Mouse (Mus musculus): Measurements from ENCODE around the gene Dus3l. TPM values are rescaled to one million over a fixed set of nuclear protein-coding genes. Genes with fewer than 3 reads are reported as not detected.

Dus3l gene
- polyA plus RNA-seq, 1 experiment from 2014 or later: 40.0 TPM

GRCm38 (mm10) chr17:56761991-56762410 lies 2.6 kb upstream of the Dus3l start:
- WGBS: under 1% methylated on average over 28 of the region's 28 CpGs
- Histone ChIP-seq H3K4me3 (ENCODE audit: low read length) (peak overlapping the region; percentile 62), H3K4me1 (ENCODE audit: control insufficient read depth, insufficient read depth, low read length) (peaks cover 33% of the 10 kb centered on the region), H3K27me3 (replicated peaks; ENCODE audit: control insufficient read depth, insufficient read depth, low read length) (no peaks in the 10 kb centered on the region), H3K9me3 (ENCODE audit: control insufficient read depth, low read length) (no peaks in the 10 kb centered on the region), H3K36me3 (ENCODE audit: control insufficient read depth, insufficient read depth, low read length) (peaks cover 7% of the 10 kb centered on the region; the same call in 1 of the 2 replicates), H3K27ac (ENCODE audit: low read length) (peak overlapping the region; percentile 78), H3K9ac (ENCODE audit: low read depth, low read length) (peak overlapping the region; percentile 79), H3K4me2 (ENCODE audit: low read depth, low read length) (peak overlapping the region; percentile 79)
- ATAC-seq: peak; percentile 42

GRCm38 (mm10) chr17:56762769-56763731 lies 1.5 kb upstream of the Dus3l start:
- H3K27ac ChIP-seq (ENCODE audit: low read length): peak overlapping the region; percentile 78
- no peaks in the 10 kb centered on the region for H3K27me3 ChIP-seq (replicated peaks; ENCODE audit: control insufficient read depth, insufficient read depth, low read length)
- WGBS: 41% methylated on average over 27 of the region's 27 CpGs
- H3K9me3 ChIP-seq (ENCODE audit: control insufficient read depth, low read length): no peaks in the 10 kb centered on the region
- H3K36me3 ChIP-seq (ENCODE audit: control insufficient read depth, insufficient read depth, low read length): peaks cover 14% of the 10 kb centered on the region
- H3K4me3 ChIP-seq (ENCODE audit: low read length): no peak overlapping the region
- H3K4me1 ChIP-seq (ENCODE audit: control insufficient read depth, insufficient read depth, low read length): peaks cover 25% of the 10 kb centered on the region
- H3K4me2 ChIP-seq (ENCODE audit: low read depth, low read length): peak overlapping the region; percentile 79
- H3K9ac ChIP-seq (ENCODE audit: low read depth, low read length): peak overlapping the region; percentile 79; the same call in 1 of the 2 replicates
- ATAC-seq: no peak

GRCm38 (mm10) chr17:56763741-56764250 lies 761 bp upstream of the Dus3l start:
- Histone ChIP-seq H3K9me3 (ENCODE audit: control insufficient read depth, low read length) (no peaks in the 10 kb centered on the region), H3K4me2 (ENCODE audit: low read depth, low read length) (peak overlapping the region; percentile 71), H3K36me3 (ENCODE audit: control insufficient read depth, insufficient read depth, low read length) (peaks cover 18% of the 10 kb centered on the region), H3K27me3 (replicated peaks; ENCODE audit: control insufficient read depth, insufficient read depth, low read length) (no peaks in the 10 kb centered on the region), H3K4me3 (ENCODE audit: low read length) (peak overlapping the region; percentile 83), H3K4me1 (ENCODE audit: control insufficient read depth, insufficient read depth, low read length) (peaks cover 24% of the 10 kb centered on the region), H3K9ac (ENCODE audit: low read depth, low read length) (peak overlapping the region; percentile 91; the same call in 1 of the 2 replicates), H3K27ac (ENCODE audit: low read length) (peak overlapping the region; percentile 96)
- 69% methylated on average over 8 of the region's 8 CpGs for WGBS
- no peak for ATAC-seq

GRCm38 (mm10) chr17:56765431-56765830 lies 874 bp downstream of the Dus3l start:
- H3K4me2 ChIP-seq (ENCODE audit: low read depth, low read length): peak overlapping the region; percentile 71
- H3K27me3 ChIP-seq (replicated peaks; ENCODE audit: control insufficient read depth, insufficient read depth, low read length): no peaks in the 10 kb centered on the region
- no peak for ATAC-seq
- H3K9ac ChIP-seq (ENCODE audit: low read depth, low read length): peak overlapping the region; percentile 91
- peaks cover 24% of the 10 kb centered on the region for H3K4me1 ChIP-seq (ENCODE audit: control insufficient read depth, insufficient read depth, low read length)
- peak overlapping the region; percentile 96 for H3K27ac ChIP-seq (ENCODE audit: low read length)
- WGBS: 50% methylated on average over 12 of the region's 12 CpGs
- H3K4me3 ChIP-seq (ENCODE audit: low read length): peak overlapping the region; percentile 83
- no peaks in the 10 kb centered on the region for H3K9me3 ChIP-seq (ENCODE audit: control insufficient read depth, low read length)
- peaks cover 22% of the 10 kb centered on the region for H3K36me3 ChIP-seq (ENCODE audit: control insufficient read depth, insufficient read depth, low read length)

GRCm38 (mm10) chr17:56766631-56767405 lies 2.3 kb downstream of the Dus3l start:
- WGBS: 95% methylated on average over 27 of the region's 27 CpGs
- no peak overlapping the region for H3K4me3 ChIP-seq (ENCODE audit: low read length)
- no peak overlapping the region for H3K27ac ChIP-seq (ENCODE audit: low read length)
- H3K9me3 ChIP-seq (ENCODE audit: control insufficient read depth, low read length): no peaks in the 10 kb centered on the region
- H3K4me2 ChIP-seq (ENCODE audit: low read depth, low read length): no peak overlapping the region
- peaks cover 18% of the 10 kb centered on the region for H3K4me1 ChIP-seq (ENCODE audit: control insufficient read depth, insufficient read depth, low read length)
- H3K27me3 ChIP-seq (replicated peaks; ENCODE audit: control insufficient read depth, insufficient read depth, low read length): no peaks in the 10 kb centered on the region
- H3K9ac ChIP-seq (ENCODE audit: low read depth, low read length): no peak overlapping the region
- ATAC-seq: no peak
- peaks cover 25% of the 10 kb centered on the region for H3K36me3 ChIP-seq (ENCODE audit: control insufficient read depth, insufficient read depth, low read length)

- Histone ChIP-seq H3K4me1 (ENCODE audit: control insufficient read depth, insufficient read depth, low read length) (peaks cover 12% of the 10 kb centered on the region), H3K4me3 (ENCODE audit: low read length) (no peak overlapping the region), H3K27me3 (replicated peaks; ENCODE audit: control insufficient read depth, insufficient read depth, low read length) (no peaks in the 10 kb centered on the region), H3K4me2 (ENCODE audit: low read depth, low read length) (no peak overlapping the region), H3K36me3 (ENCODE audit: control insufficient read depth, insufficient read depth, low read length) (peaks cover 25% of the 10 kb centered on the region), H3K9ac (ENCODE audit: low read depth, low read length) (no peak overlapping the region), H3K27ac (ENCODE audit: low read length) (no peak overlapping the region), H3K9me3 (ENCODE audit: control insufficient read depth, low read length) (no peaks in the 10 kb centered on the region)
- no peak for ATAC-seq
- WGBS: 95% methylated on average over 29 of the region's 29 CpGs
Observed at GRCm38 (mm10) chr17:56767531-56768135, 3.1 kb downstream of the Dus3l start.

- ATAC-seq: no peak
- WGBS: 94% methylated on average over 11 of the region's 11 CpGs
Observed at GRCm38 (mm10) chr17:56768941-56769340, 4.4 kb downstream of the Dus3l start.

GRCm38 (mm10) chr17:56769950-56770349 lies 5.4 kb downstream of the Dus3l start, which contains the start of gene Prr22:
TSS of gene Prr22 (plus strand) at chr17:56770250.
- H3K27ac ChIP-seq (ENCODE audit: low read length): no peak within 1 kb of the TSS
- WGBS: 93% methylated on average over 5 of the region's 5 CpGs

More at GRCm38 (mm10) chr17:56768941-56769340, 4.4 kb downstream of the Dus3l start:
- Histone ChIP-seq H3K9me3 (ENCODE audit: control insufficient read depth, low read length) (no peaks in the 10 kb centered on the region), H3K36me3 (ENCODE audit: control insufficient read depth, insufficient read depth, low read length) (peaks cover 25% of the 10 kb centered on the region), H3K9ac (ENCODE audit: low read depth, low read length) (no peak overlapping the region), H3K4me3 (ENCODE audit: low read length) (no peak overlapping the region), H3K27ac (ENCODE audit: low read length) (no peak overlapping the region), H3K4me2 (ENCODE audit: low read depth, low read length) (no peak overlapping the region), H3K4me1 (ENCODE audit: control insufficient read depth, insufficient read depth, low read length) (peaks cover 5% of the 10 kb centered on the region), H3K27me3 (replicated peaks; ENCODE audit: control insufficient read depth, insufficient read depth, low read length) (no peaks in the 10 kb centered on the region)

More at GRCm38 (mm10) chr17:56769950-56770349, 5.4 kb downstream of the Dus3l start, which contains the start of gene Prr22:
- ATAC-seq: no peak
- H3K36me3 ChIP-seq (ENCODE audit: control insufficient read depth, insufficient read depth, low read length): peaks cover 25% of the 10 kb centered on the region
- no peaks in the 10 kb centered on the region for H3K27me3 ChIP-seq (replicated peaks; ENCODE audit: control insufficient read depth, insufficient read depth, low read length)
- H3K4me1 ChIP-seq (ENCODE audit: control insufficient read depth, insufficient read depth, low read length): peaks cover 5% of the 10 kb centered on the region
- no peaks in the 10 kb centered on the region for H3K9me3 ChIP-seq (ENCODE audit: control insufficient read depth, low read length)
- H3K4me3 ChIP-seq (ENCODE audit: low read length): no peak within 1 kb of the TSS
- H3K9ac ChIP-seq (ENCODE audit: low read depth, low read length): no peak within 1 kb of the TSS
- no peak within 1 kb of the TSS for H3K4me2 ChIP-seq (ENCODE audit: low read depth, low read length)

Measured in intestine, embryonic 16.5 days (tissue).